Mouse (Mus musculus): ENCODE data around the gene Acss1. TPM values are rescaled to one million over a fixed set of nuclear protein-coding genes. Genes with fewer than 3 reads are reported as not detected.

Acss1 gene
- polyA plus RNA-seq, 1 experiment from 2014 or later, result 46.6 TPM

DNA sequence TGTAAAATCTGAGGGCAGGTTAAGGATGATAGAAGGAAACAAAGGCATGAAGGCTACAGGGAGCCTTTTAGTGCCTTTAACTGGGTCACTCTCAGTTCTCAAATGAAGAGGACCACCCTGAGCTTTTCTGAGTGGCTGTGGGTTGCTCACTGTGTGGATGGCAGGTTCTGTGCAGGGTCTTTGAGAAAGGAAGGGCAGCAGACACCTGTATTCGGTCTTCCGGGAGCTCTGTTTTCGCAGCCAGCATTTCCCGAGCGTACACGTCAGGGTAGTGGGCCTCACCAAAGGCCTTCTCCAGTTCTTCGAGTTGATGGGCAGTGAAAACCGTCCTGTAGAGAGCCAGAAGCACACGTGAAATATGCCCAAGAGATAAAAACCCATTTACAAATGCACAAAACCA, 17.1 kb upstream of the Acss1 start:
- Histone ChIP-seq H3K27ac (ENCODE audit: low read depth, low read length) (no peak overlapping the region), H3K27me3 (ENCODE audit: control insufficient read depth, insufficient read depth, low read length) (peaks cover 33% of the 10 kb centered on the region), H3K36me3 (ENCODE audit: control insufficient read depth, insufficient read depth, low read length) (no peaks in the 10 kb centered on the region), H3K9me3 (ENCODE audit: control insufficient read depth, low read length) (no peaks in the 10 kb centered on the region), H3K9ac (ENCODE audit: low read length) (no peak overlapping the region), H3K4me1 (replicated peaks; ENCODE audit: control insufficient read depth, insufficient read depth, low read length) (0 out of 2 replicates have a peak, but pooled peaks cover 2% of the 10 kb centered on the region), H3K4me2 (ENCODE audit: low read depth, low read length, severe bottlenecking) (no peak overlapping the region), H3K4me3 (ENCODE audit: low read depth, low read length) (no peak overlapping the region)
- 91% methylated on average over 9 of the region's 9 CpGs for WGBS
- no peak for DNase-seq (ENCODE audit: low spot score)
- no peak for ATAC-seq (replicated peaks; ENCODE audit: low FRiP score)

DNA sequence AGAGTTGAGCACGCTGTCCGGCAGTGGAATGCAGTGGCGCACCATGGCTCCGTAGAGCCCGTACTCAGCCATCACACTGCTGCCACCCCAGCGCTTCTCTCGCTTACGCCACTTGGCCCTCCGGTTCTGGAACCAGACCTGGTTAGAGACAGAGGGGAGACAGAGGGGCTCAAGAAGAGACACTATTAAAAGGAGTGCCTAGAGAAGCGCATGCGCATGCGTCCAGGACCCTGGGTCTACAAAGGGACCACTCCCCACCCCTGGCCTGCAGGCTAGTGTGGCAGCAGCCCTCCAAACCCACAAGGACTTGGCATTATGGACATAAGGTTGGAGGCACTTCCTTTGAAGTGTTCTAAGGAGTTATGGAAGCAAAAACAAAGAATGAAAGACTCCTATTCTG, 16.2 kb upstream of the Acss1 start:
- ATAC-seq (replicated peaks; ENCODE audit: low FRiP score), result no peak
- Histone ChIP-seq H3K4me2 (ENCODE audit: low read depth, low read length, severe bottlenecking) (no peak overlapping the region), H3K9ac (ENCODE audit: low read length) (no peak overlapping the region), H3K27ac (ENCODE audit: low read depth, low read length) (no peak overlapping the region), H3K36me3 (ENCODE audit: control insufficient read depth, insufficient read depth, low read length) (no peaks in the 10 kb centered on the region), H3K27me3 (ENCODE audit: control insufficient read depth, insufficient read depth, low read length) (peaks cover 23% of the 10 kb centered on the region), H3K9me3 (ENCODE audit: control insufficient read depth, low read length) (no peaks in the 10 kb centered on the region), H3K4me3 (ENCODE audit: low read depth, low read length) (no peak overlapping the region), H3K4me1 (replicated peaks; ENCODE audit: control insufficient read depth, insufficient read depth, low read length) (0 out of 2 replicates have a peak, but pooled peaks cover 2% of the 10 kb centered on the region)
- no peak for DNase-seq (ENCODE audit: low spot score)
- WGBS, result 84% methylated on average over 12 of the region's 12 CpGs

DNA sequence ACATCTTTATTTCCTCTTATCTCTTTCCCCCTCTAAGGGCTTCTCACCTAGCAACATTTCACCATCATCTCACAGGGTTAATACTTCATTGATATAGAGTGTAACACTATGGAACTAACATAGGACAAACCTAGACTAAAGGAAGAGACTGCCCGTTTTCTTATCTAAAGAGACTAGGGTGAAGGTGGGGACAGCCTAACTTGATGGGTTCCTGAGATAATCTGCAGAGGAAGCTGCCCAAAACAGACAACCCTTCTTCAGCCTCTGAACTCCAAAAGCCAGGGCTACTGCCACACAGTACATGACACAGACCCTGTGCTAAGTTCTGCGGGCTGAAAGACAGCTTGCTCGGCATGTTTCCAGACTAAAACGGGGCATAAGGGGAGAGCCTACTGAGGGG, 13.3 kb upstream of the Acss1 start:
- Histone ChIP-seq H3K4me2 (ENCODE audit: low read depth, low read length, severe bottlenecking) (no peak overlapping the region), H3K4me1 (replicated peaks; ENCODE audit: control insufficient read depth, insufficient read depth, low read length) (no peaks in the 10 kb centered on the region), H3K27ac (ENCODE audit: low read depth, low read length) (no peak overlapping the region), H3K27me3 (ENCODE audit: control insufficient read depth, insufficient read depth, low read length) (peaks cover 5% of the 10 kb centered on the region; the same call in 1 of the 2 replicates), H3K4me3 (ENCODE audit: low read depth, low read length) (no peak overlapping the region), H3K36me3 (ENCODE audit: control insufficient read depth, insufficient read depth, low read length) (no peaks in the 10 kb centered on the region), H3K9ac (ENCODE audit: low read length) (no peak overlapping the region), H3K9me3 (ENCODE audit: control insufficient read depth, low read length) (no peaks in the 10 kb centered on the region)
- ATAC-seq (replicated peaks; ENCODE audit: low FRiP score) (no peak), DNase-seq (ENCODE audit: low spot score) (no peak)
- 76% methylated on average over 4 of the region's 4 CpGs for WGBS

DNA sequence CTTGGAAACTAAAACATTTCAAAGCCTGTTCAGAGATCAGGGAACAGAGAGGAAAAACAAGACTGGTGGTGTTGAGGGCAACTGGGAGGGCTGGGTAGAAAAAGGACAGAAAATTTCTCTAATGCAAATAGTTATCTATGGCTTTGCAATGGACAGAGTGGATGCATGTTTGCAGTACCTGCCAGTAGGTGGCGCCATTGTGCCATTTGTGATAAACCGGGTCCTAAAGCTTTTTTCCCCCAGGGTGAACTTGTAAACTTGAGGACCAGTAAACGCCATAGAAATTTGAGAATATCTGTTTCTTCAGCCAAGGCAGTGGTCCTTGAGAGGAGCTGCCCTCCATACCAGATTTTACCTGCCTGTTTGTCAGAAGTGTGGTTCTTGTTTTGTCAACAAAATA, 10.1 kb upstream of the Acss1 start:
- no peak overlapping the region for H3K4me2 ChIP-seq (ENCODE audit: low read depth, low read length, severe bottlenecking)
- no peak overlapping the region for H3K27ac ChIP-seq (ENCODE audit: low read depth, low read length)
- ATAC-seq (replicated peaks; ENCODE audit: low FRiP score), result peak; percentile 55; the same call in 1 of the 2 replicates
- 2% methylated on average over 3 of the region's 3 CpGs for WGBS
- H3K9ac ChIP-seq (ENCODE audit: low read length), result no peak overlapping the region
- H3K27me3 ChIP-seq (ENCODE audit: control insufficient read depth, insufficient read depth, low read length), result no peaks in the 10 kb centered on the region
- H3K9me3 ChIP-seq (ENCODE audit: control insufficient read depth, low read length), result no peaks in the 10 kb centered on the region
- H3K4me1 ChIP-seq (replicated peaks; ENCODE audit: control insufficient read depth, insufficient read depth, low read length), result no peaks in the 10 kb centered on the region
- H3K36me3 ChIP-seq (ENCODE audit: control insufficient read depth, insufficient read depth, low read length), result no peaks in the 10 kb centered on the region
- no peak overlapping the region for H3K4me3 ChIP-seq (ENCODE audit: low read depth, low read length)
- DNase-seq (ENCODE audit: low spot score), result peak; percentile 91

DNA sequence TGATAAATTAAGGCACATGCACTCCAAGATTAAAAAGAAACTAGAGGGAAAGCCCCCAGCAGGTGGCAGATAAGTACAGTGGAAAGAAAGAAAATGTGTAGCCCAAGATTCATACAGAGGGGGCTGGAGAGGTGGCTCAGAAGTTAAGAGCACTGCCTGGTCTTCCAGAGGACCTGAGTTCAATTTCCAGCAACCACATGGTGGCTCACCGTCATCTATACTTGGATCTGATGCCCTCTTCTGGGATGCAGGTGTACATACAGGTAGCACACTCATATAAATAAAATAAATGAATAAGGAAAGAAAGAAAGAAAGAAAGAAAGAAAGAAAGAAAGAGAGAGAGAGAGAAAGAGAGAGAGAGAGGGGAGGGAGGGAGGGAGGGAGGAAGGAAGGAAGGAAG, 7.2 kb upstream of the Acss1 start:
- Histone ChIP-seq H3K9ac (ENCODE audit: low read length) (no peak overlapping the region), H3K4me1 (replicated peaks; ENCODE audit: control insufficient read depth, insufficient read depth, low read length) (no peaks in the 10 kb centered on the region), H3K27me3 (ENCODE audit: control insufficient read depth, insufficient read depth, low read length) (no peaks in the 10 kb centered on the region), H3K4me3 (ENCODE audit: low read depth, low read length) (no peak overlapping the region), H3K27ac (ENCODE audit: low read depth, low read length) (no peak overlapping the region), H3K4me2 (ENCODE audit: low read depth, low read length, severe bottlenecking) (no peak overlapping the region), H3K9me3 (ENCODE audit: control insufficient read depth, low read length) (no peaks in the 10 kb centered on the region), H3K36me3 (ENCODE audit: control insufficient read depth, insufficient read depth, low read length) (no peaks in the 10 kb centered on the region)
- no peak for DNase-seq (ENCODE audit: low spot score)
- ATAC-seq (replicated peaks; ENCODE audit: low FRiP score), result no peak
- WGBS, result 15% methylated on average over 1 of the region's 1 CpGs

DNA sequence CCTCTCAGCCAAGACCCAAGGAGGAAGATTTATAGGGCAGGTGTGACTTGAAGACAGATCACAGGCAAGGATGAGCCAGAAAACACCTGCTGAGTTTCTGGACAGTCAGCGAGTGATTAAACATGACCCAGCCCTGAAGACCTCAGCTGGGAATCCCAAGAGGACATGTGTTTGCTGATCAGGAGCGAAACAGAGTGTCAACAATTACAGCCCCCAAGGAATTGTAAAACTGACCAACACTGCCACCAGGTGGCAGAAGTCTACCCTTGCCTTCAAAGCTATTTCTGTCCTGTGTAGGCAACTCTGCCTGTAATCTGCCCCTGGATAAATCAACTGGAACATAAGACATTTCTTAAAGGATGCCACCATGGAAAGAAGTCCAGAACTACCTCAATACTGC, 6.6 kb upstream of the Acss1 start:
- 13% methylated on average over 2 of the region's 2 CpGs for WGBS
- Histone ChIP-seq H3K9ac (ENCODE audit: low read length) (no peak overlapping the region), H3K4me1 (replicated peaks; ENCODE audit: control insufficient read depth, insufficient read depth, low read length) (no peaks in the 10 kb centered on the region), H3K9me3 (ENCODE audit: control insufficient read depth, low read length) (no peaks in the 10 kb centered on the region), H3K27me3 (ENCODE audit: control insufficient read depth, insufficient read depth, low read length) (no peaks in the 10 kb centered on the region), H3K4me2 (ENCODE audit: low read depth, low read length, severe bottlenecking) (no peak overlapping the region), H3K4me3 (ENCODE audit: low read depth, low read length) (no peak overlapping the region), H3K27ac (ENCODE audit: low read depth, low read length) (no peak overlapping the region), H3K36me3 (ENCODE audit: control insufficient read depth, insufficient read depth, low read length) (no peaks in the 10 kb centered on the region)
- peak; percentile 78 for ATAC-seq (replicated peaks; ENCODE audit: low FRiP score)
- DNase-seq (ENCODE audit: low spot score), result peak; percentile 82

DNA sequence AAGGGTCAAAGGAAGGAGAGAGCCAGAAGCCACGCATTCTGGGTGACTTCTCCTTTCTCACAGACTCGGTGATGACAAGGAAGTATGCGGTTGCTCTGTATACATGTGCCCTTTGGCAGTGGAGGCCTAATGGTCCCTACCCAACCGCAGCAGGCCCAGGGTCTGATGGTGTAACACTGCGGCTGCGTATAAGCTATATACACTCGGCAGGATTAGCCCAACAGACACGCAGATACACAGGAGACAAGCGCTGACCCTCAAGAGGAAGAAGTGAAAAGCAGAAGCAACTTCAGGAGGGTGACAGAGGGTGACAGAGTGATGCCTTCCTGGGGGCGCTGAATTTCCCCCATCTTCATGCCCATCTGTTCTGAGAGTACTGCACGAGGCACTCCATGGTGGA, 5.6 kb upstream of the Acss1 start:
- WGBS, result 88% methylated on average over 11 of the region's 11 CpGs
- DNase-seq (ENCODE audit: low spot score) (no peak), ATAC-seq (replicated peaks; ENCODE audit: low FRiP score) (no peak)
- Histone ChIP-seq H3K9me3 (ENCODE audit: control insufficient read depth, low read length) (no peaks in the 10 kb centered on the region), H3K4me2 (ENCODE audit: low read depth, low read length, severe bottlenecking) (no peak overlapping the region), H3K4me3 (ENCODE audit: low read depth, low read length) (no peak overlapping the region), H3K4me1 (replicated peaks; ENCODE audit: control insufficient read depth, insufficient read depth, low read length) (no peaks in the 10 kb centered on the region), H3K36me3 (ENCODE audit: control insufficient read depth, insufficient read depth, low read length) (no peaks in the 10 kb centered on the region), H3K27ac (ENCODE audit: low read depth, low read length) (no peak overlapping the region), H3K9ac (ENCODE audit: low read length) (no peak overlapping the region), H3K27me3 (ENCODE audit: control insufficient read depth, insufficient read depth, low read length) (no peaks in the 10 kb centered on the region; the same call in 1 of the 2 replicates)

DNA sequence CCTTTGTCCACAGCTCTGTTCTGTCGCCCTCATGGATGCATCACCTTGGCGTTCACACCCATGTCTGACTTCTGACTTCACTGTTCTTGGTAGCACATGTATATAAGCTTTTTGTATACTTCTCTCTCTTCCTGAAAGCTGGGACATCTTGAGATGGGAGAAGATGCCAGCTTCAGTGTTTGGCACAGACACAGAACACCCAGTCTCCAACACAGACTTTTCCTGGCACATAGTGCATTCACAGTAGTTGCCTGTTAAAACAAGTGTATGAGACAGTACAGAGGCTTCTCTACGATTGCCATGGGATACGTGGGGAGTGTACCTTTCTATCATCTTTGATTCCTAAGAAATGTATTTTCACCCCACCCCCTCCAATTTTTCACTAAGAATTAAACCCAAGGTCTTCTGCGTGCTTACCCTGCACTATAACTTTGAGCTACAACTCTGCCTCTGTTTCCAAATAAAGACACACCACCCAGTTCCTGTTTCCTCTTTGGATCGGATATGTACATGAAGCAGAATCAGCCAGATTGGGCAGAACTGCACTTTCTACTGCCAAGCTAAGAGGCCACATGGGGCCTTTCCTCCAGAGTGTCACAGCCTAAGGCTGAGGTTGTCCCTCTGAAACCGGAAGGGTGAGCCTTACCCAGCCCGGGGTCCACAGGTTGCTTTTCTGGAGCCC, 3.5 kb upstream of the Acss1 start:
- H3K4me3 ChIP-seq (ENCODE audit: low read depth, low read length), result no peak overlapping the region
- H3K27ac ChIP-seq (ENCODE audit: low read depth, low read length), result no peak overlapping the region
- H3K36me3 ChIP-seq (ENCODE audit: control insufficient read depth, insufficient read depth, low read length), result no peaks in the 10 kb centered on the region
- H3K9ac ChIP-seq (ENCODE audit: low read length), result no peak overlapping the region
- 76% methylated on average over 8 of the region's 8 CpGs for WGBS
- H3K9me3 ChIP-seq (ENCODE audit: control insufficient read depth, low read length), result no peaks in the 10 kb centered on the region
- no peaks in the 10 kb centered on the region; the same call in 1 of the 2 replicates for H3K27me3 ChIP-seq (ENCODE audit: control insufficient read depth, insufficient read depth, low read length)
- DNase-seq (ENCODE audit: low spot score), result no peak
- no peaks in the 10 kb centered on the region for H3K4me1 ChIP-seq (replicated peaks; ENCODE audit: control insufficient read depth, insufficient read depth, low read length)
- no peak overlapping the region for H3K4me2 ChIP-seq (ENCODE audit: low read depth, low read length, severe bottlenecking)
- ATAC-seq (replicated peaks; ENCODE audit: low FRiP score), result no peak

DNA sequence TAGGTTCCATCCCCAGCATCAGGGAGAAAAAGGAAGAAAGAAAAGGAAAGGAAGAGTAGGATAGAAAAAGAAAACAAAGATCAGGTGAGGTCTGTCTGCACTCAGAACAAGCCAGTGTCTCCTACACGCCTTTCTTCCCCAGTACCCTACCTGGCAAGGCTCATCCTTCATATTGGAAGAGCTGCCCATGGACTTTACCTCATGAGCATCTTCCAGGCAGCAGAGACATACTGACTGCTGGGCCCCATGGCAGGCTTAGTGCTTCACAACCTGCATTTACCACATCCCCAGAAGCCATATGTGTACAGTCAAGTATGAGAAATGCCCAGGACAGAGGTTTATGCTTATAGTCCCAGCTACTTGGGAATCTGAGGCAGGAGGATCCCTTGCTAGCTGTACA, 2.6 kb upstream of the Acss1 start:
- WGBS, result 94% methylated on average over 1 of the region's 1 CpGs
- ATAC-seq (replicated peaks; ENCODE audit: low FRiP score) (no peak), DNase-seq (ENCODE audit: low spot score) (no peak)
- Histone ChIP-seq H3K27me3 (ENCODE audit: control insufficient read depth, insufficient read depth, low read length) (no peaks in the 10 kb centered on the region; the same call in 1 of the 2 replicates), H3K9ac (ENCODE audit: low read length) (no peak overlapping the region), H3K4me1 (replicated peaks; ENCODE audit: control insufficient read depth, insufficient read depth, low read length) (no peaks in the 10 kb centered on the region; the same call in 1 of the 2 replicates), H3K4me2 (ENCODE audit: low read depth, low read length, severe bottlenecking) (no peak overlapping the region), H3K9me3 (ENCODE audit: control insufficient read depth, low read length) (no peaks in the 10 kb centered on the region), H3K27ac (ENCODE audit: low read depth, low read length) (no peak overlapping the region), H3K4me3 (ENCODE audit: low read depth, low read length) (no peak overlapping the region), H3K36me3 (ENCODE audit: control insufficient read depth, insufficient read depth, low read length) (no peaks in the 10 kb centered on the region)
